Mouse (Mus musculus): ENCODE data around the gene Nudt3.
A peak's percentile ranks its signal among the peaks of the same experiment; 100 is the strongest.
"Not testable (repeated sequence)": the region's sequence is repeated elsewhere in the genome, so short reads cannot be mapped to it uniquely, and the experiment has no call there.

Gene Nudt3

GRCm38 (mm10) chr17:27623360-27624326 lies at the start of gene Nudt3:
Gene Nudt3, minus strand, starts transcription at chr17:27623495.
- DNase-seq (ENCODE audit: low read depth), result peak; percentile 96

GRCm38 (mm10) chr17:27671720-27672119 lies 48.4 kb upstream of the Nudt3 start:
- DNase-seq (ENCODE audit: low read depth), result no peak

GRCm38 (mm10) chr17:27658767-27659166 lies 35.5 kb upstream of the Nudt3 start:
- no peak for DNase-seq (ENCODE audit: low read depth)

- no peak for DNase-seq (ENCODE audit: low read depth)
These were observed 33.8 kb upstream of the Nudt3 start for GRCm38 (mm10) chr17:27657123-27657522.

GRCm38 (mm10) chr17:27656414-27656813 lies 33.1 kb upstream of the Nudt3 start:
- no peak for DNase-seq (ENCODE audit: low read depth)

GRCm38 (mm10) chr17:27656011-27656399 lies 32.7 kb upstream of the Nudt3 start:
- DNase-seq (ENCODE audit: low read depth), result peak; percentile 66

- peak; percentile 82 for DNase-seq (ENCODE audit: low read depth)
These were observed 32.1 kb upstream of the Nudt3 start, which contains the start of gene Pacsin1 for GRCm38 (mm10) chr17:27655089-27656010. Gene Pacsin1, plus strand, starts transcription at chr17:27655509.

GRCm38 (mm10) chr17:27653253-27653959 lies 30.1 kb upstream of the Nudt3 start:
- DNase-seq (ENCODE audit: low read depth), result no peak

- peak; percentile 74 for DNase-seq (ENCODE audit: low read depth)
These were observed 28.9 kb upstream of the Nudt3 start for GRCm38 (mm10) chr17:27652046-27652790.

GRCm38 (mm10) chr17:27650586-27650985 lies 27.3 kb upstream of the Nudt3 start:
- no peak for DNase-seq (ENCODE audit: low read depth)

- peak; percentile 93 for DNase-seq (ENCODE audit: low read depth)
These were observed 26.9 kb upstream of the Nudt3 start for GRCm38 (mm10) chr17:27650160-27650559.

- DNase-seq (ENCODE audit: low read depth), result no peak
These were observed 22.5 kb upstream of the Nudt3 start for GRCm38 (mm10) chr17:27645807-27646206.

- DNase-seq (ENCODE audit: low read depth), result no peak
These were observed 21.3 kb upstream of the Nudt3 start for GRCm38 (mm10) chr17:27644572-27644971.

GRCm38 (mm10) chr17:27643756-27644155 lies 20.5 kb upstream of the Nudt3 start:
- DNase-seq (ENCODE audit: low read depth), result no peak

GRCm38 (mm10) chr17:27643101-27643500 lies 19.8 kb upstream of the Nudt3 start:
- no peak for DNase-seq (ENCODE audit: low read depth)

- no peak for DNase-seq (ENCODE audit: low read depth)
These were observed 19.3 kb upstream of the Nudt3 start for GRCm38 (mm10) chr17:27642491-27643062.

GRCm38 (mm10) chr17:27639851-27640250 lies 16.6 kb upstream of the Nudt3 start:
- DNase-seq (ENCODE audit: low read depth), result not testable (repeated sequence)

- DNase-seq (ENCODE audit: low read depth), result peak; percentile 63
These were observed 15.6 kb upstream of the Nudt3 start for GRCm38 (mm10) chr17:27638921-27639332.

- no peak for DNase-seq (ENCODE audit: low read depth)
These were observed 14.0 kb upstream of the Nudt3 start for GRCm38 (mm10) chr17:27637333-27637732.

- no peak for DNase-seq (ENCODE audit: low read depth)
These were observed 13.1 kb upstream of the Nudt3 start, which contains the start of gene Rps10 for GRCm38 (mm10) chr17:27636132-27637020. Gene Rps10, minus strand, starts transcription at chr17:27636669.
